Mouse (Mus musculus): ENCODE data around the gene Wipf2.
A peak's percentile ranks its signal among the peaks of the same experiment; 100 is the strongest.
"Not testable (repeated sequence)": the region's sequence is repeated elsewhere in the genome, so short reads cannot be mapped to it uniquely, and the experiment has no call there.

The Wipf2 gene

DNA sequence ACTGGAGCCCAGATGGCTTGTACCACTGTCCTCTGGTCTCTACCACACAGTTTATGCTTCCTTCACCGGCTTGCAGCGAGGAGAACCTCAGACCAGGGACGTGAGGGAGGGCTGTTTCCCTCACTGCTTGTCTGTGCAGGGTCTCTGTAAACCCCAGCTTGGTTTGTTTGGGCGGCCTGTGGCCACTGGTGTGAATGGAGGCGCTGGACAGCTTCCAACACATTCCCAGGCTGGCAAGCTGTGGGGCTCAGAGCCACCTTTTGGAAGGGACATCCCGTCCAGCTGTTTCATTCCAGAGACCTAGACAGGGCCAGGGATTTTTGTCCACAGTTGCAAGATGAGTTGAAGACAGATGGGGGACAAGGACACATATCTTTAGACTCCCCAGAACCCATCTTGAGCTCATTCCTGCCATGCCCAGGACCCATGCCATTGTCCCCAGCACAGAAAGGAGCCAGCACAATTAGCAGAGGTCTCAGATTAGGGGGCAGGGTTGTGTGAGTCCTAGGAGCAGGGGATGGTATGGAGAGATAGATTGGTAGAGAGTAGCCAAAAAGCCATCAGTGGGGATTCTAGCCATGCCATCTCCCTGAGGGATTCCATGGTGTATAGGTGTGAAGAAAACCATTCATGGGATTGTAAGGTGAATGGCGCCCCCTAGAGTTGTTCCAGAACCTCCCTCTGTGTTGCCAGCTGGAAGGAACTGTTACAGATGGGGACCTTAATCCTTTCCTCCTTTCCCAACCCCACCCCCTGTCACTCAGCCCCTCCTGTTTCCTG lies 68.3 kb downstream of the Wipf2 start:
- peak; percentile 61 for DNase-seq (ENCODE audit: low spot score)

DNA sequence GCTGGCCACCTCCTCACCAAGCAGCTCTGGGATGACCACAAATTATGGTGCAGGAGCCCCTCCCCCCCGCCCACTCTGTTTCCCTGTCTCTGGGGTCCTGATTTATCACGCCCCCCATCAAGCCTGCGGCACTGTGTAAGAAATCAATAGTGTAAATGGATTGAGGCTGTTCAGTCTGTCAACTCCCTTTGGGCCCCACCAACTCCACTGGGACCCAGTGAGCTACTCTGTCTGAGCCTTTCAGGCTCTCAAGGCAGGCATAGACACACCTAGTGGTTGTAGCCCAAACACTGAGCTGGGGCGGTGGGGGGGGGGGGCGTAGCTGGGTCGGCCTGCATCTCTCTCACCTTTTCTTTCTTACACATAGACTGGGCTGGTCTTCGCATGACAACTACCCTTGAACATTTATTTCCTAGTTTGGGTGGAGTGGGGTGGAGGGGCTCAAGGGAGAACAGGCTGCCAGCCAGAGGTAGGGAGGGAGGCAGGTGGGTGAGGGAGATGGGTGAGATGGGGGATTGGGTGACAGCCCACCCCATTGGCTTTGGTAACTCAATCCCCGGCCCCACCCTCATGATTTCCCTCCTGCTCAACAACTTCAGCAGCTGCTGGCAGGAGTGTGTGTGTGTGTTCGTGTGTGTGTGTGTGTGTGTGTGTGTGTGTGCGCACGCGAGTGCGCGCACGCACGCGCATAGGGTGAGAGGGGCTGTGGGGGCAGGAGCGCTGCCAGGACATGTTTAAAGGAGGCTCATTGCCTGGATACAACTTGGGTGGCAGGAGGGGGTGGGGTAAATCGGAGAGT lies 69.1 kb downstream of the Wipf2 start:
- peak; percentile 68 for DNase-seq (ENCODE audit: low spot score)

DNA sequence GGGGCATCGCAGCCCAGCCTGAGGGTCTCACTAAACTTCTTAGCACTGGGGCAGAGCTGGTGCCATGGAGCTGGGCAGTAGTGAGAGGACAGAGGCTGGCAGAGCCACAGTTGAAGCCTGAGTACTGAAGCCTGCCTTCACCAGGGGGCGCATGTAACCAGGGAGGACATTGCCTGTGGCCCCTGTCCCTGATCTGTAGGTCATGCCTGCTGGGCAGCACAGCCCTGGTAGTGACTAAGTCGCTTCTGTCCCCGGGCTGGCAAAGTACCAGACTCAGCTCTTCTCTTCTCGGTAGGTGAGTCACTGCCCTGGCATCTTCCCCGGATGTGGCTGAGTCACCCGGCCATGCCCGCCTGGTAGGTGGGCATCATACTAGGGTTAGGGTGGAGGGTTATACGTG lies 69.7 kb downstream of the Wipf2 start:
- peak; percentile 86 for DNase-seq (ENCODE audit: low spot score)

DNA sequence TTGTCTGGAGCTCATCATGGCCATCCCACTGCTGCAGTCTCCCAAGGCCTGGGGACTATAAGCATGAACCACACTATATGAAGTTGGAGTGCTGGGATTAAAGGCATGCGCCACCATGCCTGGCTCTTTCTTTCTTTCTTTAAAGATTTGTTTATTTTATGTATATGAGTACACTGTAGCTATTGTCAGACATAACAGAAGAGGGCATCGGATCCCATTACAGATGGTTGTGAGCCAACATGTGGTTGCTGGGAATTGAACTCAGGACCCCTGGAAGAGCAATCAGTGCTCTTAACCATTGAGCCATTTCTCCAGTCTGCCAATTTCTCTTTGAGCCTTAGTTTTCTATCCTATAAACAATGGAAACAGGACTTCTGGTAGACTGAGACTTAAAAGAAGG lies 70.4 kb downstream of the Wipf2 start:
- DNase-seq (ENCODE audit: low spot score), result not testable (repeated sequence)

DNA sequence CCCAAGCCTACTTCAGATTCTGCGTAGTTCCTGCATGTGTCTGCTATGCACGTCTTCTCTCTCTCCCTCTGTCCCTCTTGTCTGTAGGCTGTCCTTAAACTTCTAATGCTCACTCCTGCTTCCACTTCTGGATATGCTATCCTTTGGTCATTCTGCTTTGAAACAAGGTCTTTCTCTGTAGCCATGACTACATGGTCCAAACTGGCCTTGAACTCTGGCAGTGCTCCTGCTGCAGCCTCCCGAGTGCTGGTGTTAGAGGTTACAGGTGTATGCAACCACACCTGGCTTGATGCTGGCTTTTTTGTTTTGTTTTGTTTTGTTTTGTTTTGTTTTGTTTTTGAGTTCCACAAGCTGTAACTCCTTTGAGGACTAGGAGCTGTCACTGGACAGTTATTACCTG lies 70.9 kb downstream of the Wipf2 start:
- no peak for DNase-seq (ENCODE audit: low spot score)

DNA sequence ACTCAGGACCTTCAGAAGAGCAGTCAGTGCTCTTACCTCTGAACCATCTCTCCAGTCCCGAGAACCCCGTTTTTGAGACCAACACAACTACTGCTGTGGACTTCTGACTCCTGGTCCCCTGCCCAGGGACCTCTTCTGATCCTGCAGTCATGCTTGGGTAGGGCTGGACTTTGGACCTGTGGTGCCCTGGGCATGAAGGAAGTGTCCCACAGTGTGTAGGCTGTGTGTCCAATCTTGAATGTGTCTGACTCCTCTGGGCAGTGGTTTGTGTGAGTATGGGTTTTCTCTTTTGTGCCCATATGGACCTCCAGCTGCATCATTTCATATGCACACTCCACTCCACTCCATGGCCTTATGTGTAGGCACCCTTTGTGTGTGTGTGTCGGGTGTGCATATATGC lies 71.7 kb downstream of the Wipf2 start:
- no peak for DNase-seq (ENCODE audit: low spot score)

DNA sequence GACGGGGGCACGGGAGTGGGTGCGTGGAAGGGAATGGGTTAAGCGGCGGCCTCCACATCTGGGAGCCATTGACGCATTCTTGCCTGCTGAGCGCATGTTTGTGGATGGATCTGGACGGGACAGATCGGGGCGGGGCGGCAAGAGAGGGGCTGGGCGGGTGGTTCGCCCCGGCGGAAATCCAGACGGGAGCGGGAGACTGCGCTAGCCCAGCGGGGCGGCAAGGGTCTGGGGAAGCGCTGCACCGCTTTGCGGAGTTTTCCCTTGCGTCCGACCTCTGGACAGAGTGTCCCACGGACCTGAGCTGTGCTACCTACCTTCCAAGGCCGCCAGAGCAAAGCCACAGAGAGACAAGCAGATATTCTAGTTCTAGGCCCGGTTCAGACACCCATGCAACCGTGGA lies 72.7 kb downstream of the Wipf2 start:
- DNase-seq (ENCODE audit: low spot score), result peak; percentile 79

DNA sequence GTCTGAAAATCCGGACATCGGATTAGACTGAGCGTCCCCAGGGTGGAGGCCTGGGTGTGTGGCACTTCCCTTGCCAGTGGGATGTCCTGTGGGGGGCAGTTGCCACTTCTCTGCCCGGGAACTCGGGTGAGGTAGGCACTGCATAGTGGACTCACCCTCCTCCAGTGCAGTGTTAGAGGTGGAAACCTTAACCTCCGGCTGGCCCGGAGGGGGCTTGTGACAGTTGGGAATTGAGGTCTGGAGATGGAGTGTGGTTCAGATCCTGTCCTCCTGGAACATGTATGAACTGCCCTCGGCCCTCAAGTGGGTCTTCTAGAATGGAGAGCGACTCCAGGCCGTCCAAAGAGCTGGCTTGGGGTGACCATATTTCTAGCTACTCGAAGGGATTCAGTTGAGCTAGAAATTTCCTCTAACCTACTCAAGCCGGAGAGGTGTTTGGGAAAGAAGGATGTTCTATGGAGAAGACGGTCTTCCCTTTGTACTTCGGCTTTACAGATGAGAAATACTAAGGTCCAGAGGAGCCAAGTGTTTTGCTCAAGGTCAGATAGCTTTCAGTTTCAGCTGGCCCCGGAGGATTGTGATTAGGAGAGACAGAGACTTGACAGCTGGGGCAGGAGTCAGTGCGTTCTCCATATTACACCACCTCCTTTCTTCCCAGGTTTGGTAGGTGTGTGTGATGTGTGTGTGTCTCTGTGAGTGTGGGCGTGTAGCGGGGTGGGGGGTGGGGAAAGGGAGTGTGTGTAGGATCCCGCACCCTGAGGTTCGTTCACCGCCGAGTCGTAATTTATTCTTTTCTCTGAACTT lies 73.4 kb downstream of the Wipf2 start:
- no peak for DNase-seq (ENCODE audit: low spot score)

DNA sequence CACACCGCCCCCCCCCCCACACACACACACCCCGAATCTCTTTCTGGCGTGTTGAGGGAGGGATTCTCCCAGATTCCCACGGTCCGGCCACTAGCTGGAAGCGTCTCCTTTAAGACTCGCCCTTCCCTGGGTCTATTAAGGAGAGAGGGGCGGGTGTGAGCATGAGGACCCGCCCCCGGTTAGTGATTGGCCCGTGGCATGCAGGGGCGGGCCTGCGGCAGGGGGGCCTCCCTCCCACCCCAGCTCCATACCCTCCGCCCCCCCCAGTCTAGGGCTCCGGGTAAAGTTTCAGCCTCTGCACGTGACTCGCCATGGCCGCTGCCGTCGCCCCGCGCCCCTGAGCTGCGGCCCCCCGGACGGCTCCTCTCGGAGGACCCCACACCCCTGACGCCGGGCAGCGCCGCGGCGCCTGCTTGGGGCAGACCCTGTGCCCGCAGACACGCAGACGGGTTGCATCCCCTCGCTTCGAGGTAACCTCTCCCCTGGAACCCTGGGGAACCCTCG lies 74.0 kb downstream of the Wipf2 start:
- DNase-seq (ENCODE audit: low spot score), result peak; percentile 94

DNA sequence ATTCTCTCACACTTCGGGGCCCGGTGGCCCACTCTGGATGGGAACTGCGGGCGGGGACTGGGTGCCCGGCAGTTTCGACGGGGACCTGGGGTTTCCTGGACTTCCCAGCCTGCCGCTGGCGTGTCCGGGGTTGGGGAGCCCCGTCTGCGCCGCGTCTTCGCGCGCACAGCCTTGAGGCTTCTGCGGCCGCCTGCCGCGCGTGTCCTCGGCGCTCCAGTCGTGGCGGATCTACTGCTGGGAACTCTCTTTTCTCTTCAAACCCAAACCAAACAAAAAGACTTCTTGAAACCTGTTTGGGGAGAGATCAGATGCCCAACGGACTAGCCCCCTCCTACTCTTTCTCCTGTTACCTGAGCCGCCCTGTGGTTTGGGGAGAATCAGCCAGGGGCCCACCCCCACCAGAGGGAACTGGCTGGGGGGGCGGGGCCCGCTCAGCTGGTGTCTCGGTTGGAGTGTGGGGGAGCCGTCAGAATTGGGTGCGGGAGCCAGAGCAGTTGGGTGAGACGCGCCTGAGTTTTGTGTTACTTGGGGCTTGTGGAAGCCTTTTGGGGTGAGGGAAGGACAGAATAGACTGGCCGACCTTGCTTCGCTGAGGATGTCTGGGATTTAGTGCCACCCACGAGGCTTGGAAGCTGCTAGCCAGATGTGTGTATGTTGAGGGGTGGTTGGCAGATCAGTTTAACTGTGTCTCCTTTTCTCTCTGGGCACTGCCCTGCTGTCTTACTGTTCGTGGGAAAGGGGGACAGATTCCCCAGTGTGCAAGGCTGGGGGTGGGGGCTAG lies 74.7 kb downstream of the Wipf2 start:
- DNase-seq (ENCODE audit: low spot score), result peak; percentile 87

DNA sequence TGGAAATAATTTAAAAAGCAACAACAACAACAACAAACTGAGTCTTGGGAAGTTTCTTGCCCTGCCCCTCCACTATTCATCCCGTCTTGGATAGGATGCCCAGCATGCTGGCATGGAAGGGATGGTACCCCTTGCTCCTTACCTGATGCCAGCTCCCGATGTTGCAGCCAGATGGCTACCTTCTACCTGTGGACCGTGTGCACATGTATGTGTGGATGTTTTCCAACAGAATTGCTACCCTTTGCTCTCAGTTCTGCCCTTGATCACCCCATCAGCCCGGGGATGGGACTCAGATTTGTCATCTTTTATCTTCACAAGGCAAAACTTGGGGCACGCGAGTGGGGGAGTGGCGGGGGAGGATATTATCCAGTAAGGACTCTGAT lies 75.3 kb downstream of the Wipf2 start:
- no peak for DNase-seq (ENCODE audit: low spot score)

DNA sequence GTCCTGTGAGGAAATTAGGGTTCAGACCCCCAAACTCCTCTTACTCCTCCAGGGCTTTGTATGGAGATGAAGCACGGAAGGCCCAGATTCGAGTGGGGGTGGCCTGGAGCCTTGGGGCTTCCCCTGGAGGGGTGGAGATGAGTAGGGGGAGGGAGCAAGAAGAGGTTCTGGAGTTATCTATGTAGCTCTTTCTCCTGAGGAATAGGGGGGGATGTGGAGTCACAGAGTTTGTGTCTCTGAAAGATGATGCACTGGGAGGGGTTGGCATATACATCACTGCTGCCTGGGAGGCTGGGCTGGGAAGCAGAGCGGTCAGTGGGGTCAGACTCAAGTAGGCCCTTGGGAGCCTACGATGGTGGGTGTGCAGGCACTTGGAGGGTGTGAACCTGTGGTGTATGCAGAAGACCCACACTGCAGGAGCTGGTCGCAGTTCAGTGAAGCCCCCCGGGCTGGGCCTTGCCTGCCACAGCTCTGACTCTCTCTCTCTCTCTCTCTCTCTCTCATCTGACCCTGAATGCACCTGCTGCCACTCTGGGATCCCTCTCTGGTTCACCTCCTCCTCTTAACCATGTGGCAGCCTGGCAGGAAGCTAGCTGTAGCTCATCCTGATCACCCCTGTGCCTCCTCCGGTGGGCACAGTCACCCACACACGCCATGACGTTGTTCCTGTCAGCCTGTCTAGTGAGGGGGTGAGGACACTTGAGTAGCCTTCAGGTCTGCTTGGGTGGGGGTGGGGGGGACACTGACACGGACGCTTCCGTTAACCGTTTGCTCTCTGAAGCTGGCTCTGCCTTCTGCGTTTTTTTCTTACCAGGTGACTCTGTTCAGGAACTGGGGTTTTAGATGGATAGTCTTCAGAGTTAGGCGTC lies 75.9 kb downstream of the Wipf2 start:
- DNase-seq (ENCODE audit: low spot score), result no peak

DNA sequence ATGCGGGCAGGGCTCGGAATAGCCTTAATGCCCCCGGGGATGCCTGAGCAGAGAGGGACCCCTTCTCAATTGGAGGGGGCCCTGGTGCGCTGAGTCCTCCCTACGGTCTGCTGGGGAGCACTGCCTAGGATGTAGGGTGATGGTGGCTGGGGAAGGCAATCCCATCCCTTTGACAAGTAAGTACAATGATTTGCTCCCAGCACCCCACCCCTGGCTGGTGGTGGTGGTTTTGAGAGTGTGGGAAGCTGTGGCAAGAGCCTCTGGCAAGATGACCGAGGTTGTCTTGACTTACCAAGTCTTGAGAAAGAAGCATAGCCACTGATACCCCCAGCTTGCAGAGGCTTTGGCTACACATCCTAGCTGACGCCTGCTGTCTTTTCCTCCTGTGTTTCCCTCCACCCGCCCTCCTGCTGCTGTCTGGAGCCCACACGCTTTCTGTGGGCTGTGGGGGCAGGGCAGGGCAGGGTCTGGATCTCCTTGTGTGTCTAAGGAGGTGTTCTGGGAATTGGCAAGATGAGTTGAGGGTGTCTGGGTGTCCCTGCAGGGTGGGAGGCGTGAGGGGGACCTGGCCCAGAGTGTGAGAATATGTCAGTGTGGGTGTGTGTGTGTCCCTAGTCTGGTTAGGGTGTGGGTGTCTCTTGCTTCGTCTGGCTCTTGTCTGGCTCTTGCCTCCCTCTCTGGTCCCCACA lies 76.7 kb downstream of the Wipf2 start:
- peak; percentile 70 for DNase-seq (ENCODE audit: low spot score)

DNA sequence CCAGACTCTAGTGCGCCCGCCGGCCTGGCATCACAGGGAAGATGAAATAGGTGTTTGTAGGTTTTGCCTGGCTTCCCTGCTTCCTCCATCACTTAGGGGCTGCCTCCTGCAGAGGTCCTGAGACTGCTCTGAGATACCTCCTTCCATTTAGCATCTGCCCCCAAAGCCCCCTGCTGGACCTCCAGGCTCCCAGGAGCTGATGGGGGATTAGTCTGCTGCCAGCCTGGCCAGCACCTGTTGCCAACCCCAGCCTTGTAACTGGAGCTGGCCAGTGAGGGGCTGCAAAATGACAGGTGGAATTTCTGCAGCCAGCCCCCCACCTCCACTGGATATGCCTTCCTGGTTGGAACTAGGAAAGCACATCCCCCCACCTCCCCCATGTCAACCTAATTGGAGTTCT lies 77.3 kb downstream of the Wipf2 start:
- DNase-seq (ENCODE audit: low spot score), result no peak

DNA sequence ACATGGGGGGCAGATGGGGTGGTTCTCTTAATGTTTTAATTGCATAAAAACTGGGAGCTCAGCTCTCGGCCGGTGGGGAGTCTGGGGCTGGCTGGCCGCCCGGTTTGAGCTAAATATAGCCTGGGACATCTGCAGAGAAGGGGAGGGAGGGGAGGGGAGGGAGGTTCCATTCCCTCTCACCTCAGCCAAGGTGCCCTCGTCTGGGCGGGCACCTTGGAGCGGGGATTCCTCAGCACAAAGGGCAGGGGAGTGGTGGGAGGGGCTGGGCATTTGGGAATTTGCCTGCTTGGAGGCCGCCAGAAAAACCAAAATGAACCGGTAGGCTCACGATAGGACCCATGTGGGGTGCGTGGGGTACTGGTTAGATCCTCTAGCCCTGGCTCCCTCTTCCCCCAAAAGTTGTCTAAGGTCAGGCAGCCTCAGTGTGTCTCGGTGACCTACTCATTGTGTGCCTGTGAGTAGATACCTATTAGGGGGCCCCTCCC lies 77.9 kb downstream of the Wipf2 start:
- peak; percentile 82 for DNase-seq (ENCODE audit: low spot score)

DNA sequence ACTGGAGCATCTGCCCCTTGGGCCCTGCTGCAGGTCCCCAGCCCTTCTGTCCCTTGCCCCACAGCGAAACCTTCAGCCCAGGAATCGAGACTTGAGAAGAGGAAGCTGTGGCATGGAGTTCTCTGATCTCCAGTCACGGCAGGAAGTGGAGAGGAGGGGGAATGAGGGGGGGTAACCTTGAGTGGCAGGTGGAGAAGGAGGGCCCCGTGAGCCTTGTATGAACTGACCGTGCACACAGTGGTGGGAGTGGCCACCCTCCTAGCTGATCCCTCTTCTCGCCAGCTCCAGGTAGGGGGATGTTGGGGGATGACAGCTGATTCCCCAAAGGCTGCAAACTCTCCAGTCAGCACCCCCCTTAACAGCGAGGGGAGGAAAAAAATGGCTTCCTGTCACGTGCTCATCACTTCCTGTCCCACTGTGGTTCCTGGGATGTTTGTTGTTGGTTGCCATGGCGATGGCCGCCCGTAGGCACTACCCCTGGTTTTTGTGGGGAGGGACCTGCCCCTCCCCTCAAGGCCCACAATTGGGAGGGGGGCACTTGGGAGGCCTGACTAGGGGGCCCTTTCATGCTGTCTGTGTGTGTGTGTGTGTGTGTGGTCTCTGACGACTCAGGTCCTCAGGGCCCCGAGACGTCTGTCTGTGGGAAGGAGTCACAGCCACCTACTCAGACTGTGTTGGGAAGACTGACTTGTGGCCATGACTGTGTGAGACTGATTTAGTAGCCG lies 78.5 kb downstream of the Wipf2 start:
- DNase-seq (ENCODE audit: low spot score), result peak; percentile 82

DNA sequence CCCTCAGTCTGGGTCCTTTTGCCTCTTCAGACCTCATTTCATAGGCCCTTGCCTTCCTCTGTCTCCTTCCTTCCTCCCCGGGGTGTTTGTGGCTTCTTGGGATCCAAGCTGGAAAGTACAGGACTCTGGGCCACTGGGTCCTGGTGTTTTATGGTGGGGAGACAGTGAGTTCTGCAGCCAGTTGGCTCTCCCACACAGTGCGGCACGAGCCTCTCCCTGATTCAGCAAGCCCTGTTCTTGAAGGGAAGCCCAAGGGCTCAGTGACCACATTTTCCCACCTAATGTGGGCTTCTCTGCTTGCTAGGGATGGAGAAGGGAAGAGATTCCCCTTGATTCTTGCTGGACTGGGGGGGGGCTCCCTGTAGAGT lies 79.1 kb downstream of the Wipf2 start:
- DNase-seq (ENCODE audit: low spot score), result peak; percentile 52

DNA sequence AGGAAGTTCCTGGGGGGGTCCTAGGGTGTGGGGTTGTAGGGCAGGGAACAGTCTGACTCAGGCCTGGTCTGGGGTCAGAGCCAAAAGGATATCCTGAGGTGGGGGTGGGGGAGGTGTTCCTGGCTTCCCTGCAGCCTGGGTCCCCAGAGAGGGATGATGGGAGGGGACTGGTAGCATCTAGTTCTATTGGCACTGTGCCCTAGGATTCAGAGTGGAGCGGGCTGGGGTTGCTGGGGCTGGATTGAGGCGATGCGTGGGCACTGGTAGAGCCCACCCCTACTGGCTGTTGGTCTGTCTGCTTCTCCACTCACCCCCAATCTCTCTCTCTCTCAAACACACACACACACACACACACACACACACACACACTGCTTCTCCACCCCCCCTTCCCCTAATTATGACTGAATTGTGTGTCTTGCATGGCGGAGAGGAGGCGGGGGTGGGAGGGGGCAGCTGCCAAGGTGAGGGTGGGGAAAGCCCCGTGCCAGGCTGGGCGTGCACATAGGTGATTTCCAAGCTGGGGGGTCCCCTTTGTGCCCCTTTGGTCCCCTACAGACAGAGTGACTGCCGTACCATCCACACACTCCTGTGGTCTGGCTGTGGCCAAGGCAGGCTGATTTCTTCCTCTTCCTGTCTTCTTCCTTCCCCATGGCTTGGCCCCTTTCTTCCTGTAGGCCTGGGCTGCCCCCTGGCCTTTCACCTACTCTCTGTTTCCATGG lies 79.6 kb downstream of the Wipf2 start:
- peak; percentile 72 for DNase-seq (ENCODE audit: low spot score)
